Mouse (Mus musculus) lung, adult 2 months (tissue): ENCODE measurements around the gene Nat8f4.

Experiments used
- CTCF ChIP-seq: fragments of 200-500 bp; IDR thresholded peaks from 2 replicates; pipeline ENCODE4 v1.5.1; 2011; ENCODE audit warnings: mild to moderate bottlenecking, low read length, control low read depth; ENCODE audit not compliant: insufficient read depth
- POLR2A ChIP-seq: fragments of 200-500 bp; IDR thresholded peaks from 2 replicates; pipeline ENCODE4 v1.6.1; 2011; ENCODE audit warnings: low read depth, mild to moderate bottlenecking, control low read depth, low read length, borderline replicate concordance; ENCODE audit errors: extremely low read depth

DNA sequence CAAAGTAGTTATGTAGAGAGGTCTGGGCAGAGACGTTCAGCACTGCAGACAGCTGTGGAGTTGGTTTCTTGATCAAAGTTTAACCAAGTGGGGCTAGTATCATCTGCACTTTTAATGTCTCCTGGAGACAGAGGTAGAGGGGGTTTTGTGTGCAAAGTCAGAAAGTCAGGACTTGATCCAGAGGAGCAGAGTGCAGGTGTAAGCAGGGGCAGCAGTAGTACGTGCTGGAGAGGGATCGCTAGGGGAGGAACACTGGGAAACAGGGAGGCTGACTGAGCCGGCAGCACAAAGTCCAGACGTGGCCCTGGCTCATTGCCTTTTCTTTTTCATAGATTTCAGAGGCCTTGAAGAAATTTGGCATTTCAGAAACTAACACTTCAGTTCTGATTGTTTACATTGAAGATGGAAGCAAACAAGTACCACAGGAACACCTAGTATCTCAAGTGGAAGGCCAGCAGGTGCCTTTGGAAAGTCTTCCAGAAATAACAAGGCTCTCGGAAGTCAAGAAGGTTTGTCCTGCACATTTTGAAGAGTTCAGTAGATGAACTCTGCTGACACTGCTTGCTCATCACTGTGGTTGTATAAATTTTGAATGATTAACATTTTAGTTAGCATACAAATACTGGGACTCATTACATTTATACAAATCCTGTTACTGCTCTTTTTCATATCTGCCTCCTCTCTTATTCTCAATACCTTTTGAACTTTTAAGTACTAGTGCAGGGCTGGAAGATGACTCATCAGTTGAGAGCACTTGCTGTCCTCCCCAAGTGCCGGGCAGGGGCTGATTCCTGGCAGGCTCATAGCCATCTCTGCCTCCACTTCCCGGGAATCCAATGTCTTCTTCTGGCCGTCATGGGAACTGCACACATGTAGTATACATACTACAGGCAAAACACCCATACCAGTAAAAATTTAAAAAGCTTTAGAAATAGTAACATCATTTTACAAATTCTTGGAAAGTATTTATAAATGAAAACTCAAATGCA lies 23.1 kb upstream of the Nat8f4 start:
- TF ChIP-seq POLR2A (no peak), CTCF (no peak)
